Mouse (Mus musculus) heart, adult 2 months (tissue): ENCODE measurements around the gene D5Ertd579e.

ENCODE experiments used
- CTCF ChIP-seq: fragments of 200-600 bp; IDR thresholded peaks from 2 replicates; pipeline ENCODE4 v1.8.1; 2022; ENCODE audit warnings: antibody characterized with exemption, mild to moderate bottlenecking, moderate library complexity
- EP300 ChIP-seq: fragments of 200-500 bp; IDR thresholded peaks from 2 replicates; pipeline ENCODE4 v1.6.1; 2011; ENCODE audit warnings: low read depth, low read length, control low read depth; ENCODE audit not compliant: insufficient read depth
- POLR2A ChIP-seq: fragments of 200-500 bp; IDR thresholded peaks from 2 replicates; pipeline ENCODE4 v1.6.1; 2011; ENCODE audit warnings: mild to moderate bottlenecking, low read depth, low read length, control low read depth; ENCODE audit not compliant: insufficient read depth

- TF ChIP-seq EP300: no peak
- TF ChIP-seq CTCF: no peak
- no peak for TF ChIP-seq POLR2A
Observed at GRCm38 (mm10) chr5:36733405-36733804, 37.6 kb upstream of the D5Ertd579e start.
